Mouse (Mus musculus): ENCODE measurements around the gene Klk13.

The Klk13 gene

GRCm38 (mm10) chr7:43772901-43773300 is 60.5 kb downstream of the Klk13 start:
- DNase-seq = no peak

DNA sequence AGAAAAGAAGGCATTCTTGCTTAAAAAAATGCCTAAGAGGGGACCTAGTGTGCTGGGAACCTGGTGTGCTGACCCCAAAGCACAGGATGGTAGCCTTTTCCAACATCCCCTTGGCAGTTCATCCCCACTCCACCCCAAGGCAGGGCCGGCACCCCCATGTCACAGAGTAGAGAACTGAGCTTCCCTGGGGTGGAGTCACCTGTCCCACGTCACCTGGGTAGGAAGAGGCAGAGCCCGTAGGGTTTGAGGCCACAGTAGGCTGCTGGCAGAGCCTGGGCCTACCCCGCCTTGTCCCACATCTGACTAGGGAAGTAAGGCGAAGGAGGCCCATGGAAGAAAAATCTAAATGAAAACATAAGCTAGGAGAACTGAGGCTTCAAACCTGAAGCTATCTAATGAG is 62.0 kb downstream of the Klk13 start, which contains the start of gene Klk11:
Gene Klk11, plus strand, starts transcription at position 241 of the 400 bp plus-strand sequence.
- DNase-seq = no peak

DNA sequence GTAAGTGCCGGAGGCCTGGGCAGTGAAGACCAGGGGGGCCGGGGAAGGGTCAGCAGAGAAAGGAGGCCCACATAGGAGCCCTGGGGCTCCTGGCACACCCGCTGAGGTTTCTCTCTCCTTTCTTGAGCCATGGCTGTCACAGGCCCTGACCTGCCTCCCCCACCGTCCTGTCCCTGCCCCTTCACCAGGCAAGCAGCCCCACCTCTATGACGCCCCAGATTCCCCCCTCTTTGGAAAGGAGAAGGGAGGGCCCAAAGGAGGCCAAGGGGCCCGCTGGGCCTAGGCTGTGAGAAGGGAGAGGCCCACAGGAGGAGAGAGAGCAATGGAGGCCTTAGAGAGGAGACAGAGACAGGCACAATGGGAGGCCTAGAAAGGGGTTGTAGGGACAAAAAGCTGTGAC is 62.4 kb downstream of the Klk13 start:
- no peak for DNase-seq

DNA sequence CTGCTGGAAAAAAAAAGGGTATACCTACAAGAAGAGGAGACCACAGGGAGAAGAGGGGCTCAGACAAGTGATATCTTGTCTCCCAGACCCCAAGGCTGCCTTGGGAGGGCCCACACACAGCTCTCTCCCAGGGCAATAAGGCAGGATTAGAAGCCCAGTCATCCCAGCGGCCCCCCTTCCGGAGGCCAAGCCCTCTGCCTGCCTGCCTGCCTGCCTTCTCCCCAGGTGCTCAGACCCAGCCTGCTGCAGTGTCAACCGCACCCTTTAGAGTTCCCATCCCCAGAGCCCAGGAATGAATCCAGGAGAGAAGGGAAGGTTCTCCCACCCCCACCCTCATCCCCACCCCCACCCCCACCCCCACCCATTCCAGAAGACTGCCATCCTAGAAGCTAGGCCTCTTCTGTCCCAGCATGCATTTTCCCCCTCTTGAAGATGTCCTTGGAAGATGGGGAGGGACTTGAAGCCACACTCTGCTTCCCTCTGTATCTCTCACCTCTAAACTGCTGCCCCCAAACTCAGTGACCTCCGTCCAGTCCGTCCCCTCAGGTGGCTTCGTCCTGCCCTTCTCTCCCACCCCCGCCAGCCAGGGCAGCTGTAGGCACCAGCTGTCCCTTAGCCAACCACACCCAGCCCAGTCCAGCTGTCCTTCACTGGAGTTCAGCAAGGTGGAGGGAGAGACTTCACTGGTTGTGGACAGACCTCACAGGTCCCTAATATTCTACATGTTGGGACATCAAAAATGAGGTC is 63.1 kb downstream of the Klk13 start:
- DNase-seq = no peak

GRCm38 (mm10) chr7:43776506-43776905 is 64.1 kb downstream of the Klk13 start:
- no peak for DNase-seq
